Mouse (Mus musculus) brain, adult 10 weeks (tissue): ENCODE data around the gene Ces2b. TPM values are rescaled to one million over a fixed set of nuclear protein-coding genes. Genes with fewer than 3 reads are reported as not detected.

Experiments used
- polyA plus RNA-seq: library from polyadenylated mRNA; stranded (reverse); fragments of 350-450 nt; fragmentation: Illumina TruSeq; extraction: RNeasy Lipid Tissue Mini Kit (QIAGEN cat#74804); gene quantifications from one replicate; pipeline ENCODE4 v1.2.3, GENCODE M21; 2015; ENCODE audit warnings: low read depth, low replicate concordance

Ces2b gene
- not detected for polyA plus RNA-seq

DNA sequence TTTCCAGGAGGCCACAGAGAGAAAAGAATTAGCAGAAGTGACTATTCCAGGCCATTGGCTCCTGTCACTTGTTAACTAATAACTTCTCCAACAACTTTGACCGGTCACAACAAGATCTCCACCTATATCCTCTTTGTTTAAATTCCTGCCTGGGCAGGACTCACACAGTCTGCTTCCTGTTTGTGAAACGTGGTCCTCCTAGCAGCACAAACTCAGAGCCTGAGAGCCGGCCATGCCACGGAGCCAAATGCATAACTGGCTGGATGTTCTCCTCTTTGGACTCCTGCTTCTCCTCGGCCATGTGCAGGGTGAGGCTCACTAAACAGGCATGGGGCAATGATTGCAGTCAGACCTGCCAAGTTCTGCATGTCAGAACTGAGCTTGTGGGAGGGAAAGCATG, at the start of gene Ces2b:
Gene Ces2b (plus strand): TSS at position 133 of the 400 bp plus-strand sequence.

DNA sequence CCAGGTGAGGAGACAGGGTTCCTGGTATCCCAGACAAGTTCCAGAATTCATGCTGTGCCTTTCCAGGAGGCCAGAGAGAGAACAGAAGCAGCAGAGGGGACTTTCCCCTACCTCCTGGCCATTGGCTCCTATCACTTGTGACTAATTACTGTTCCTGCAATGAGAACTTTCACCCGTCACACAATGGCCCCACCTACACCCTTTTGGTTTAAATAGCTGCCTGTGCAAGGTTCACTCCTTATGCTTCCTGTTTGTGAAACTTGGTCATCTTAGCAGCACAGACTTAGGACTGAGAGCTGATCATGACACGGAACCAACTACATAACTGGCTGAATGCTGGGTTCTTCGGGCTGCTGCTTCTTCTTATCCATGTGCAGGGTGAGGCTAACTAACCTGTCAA, 15.5 kb downstream of the Ces2b start, which contains the start of gene Ces2c:
Gene Ces2c (plus strand): TSS at position 238 of the 400 bp plus-strand sequence.

Other genes starting within 250 kb of the Ces2b start
- 4.7 TPM for gene Pdp2, start 240.1 kb upstream of the Ces2b start, polyA plus RNA-seq
- not detected for gene Cdh16, start 207.2 kb upstream of the Ces2b start, polyA plus RNA-seq
- gene Rrad, start 200.2 kb upstream of the Ces2b start, polyA plus RNA-seq = 1.9 TPM
- gene Ciao2b, start 189.6 kb upstream of the Ces2b start, polyA plus RNA-seq = 51.3 TPM
- gene Ces2a, start 97.6 kb upstream of the Ces2b start, polyA plus RNA-seq = not detected
- gene Ces2c, start 15.5 kb downstream of the Ces2b start, polyA plus RNA-seq = not detected
- not detected for gene Ces2e, start 94.7 kb downstream of the Ces2b start, polyA plus RNA-seq
- not detected for gene Ces2f, start 115.8 kb downstream of the Ces2b start, polyA plus RNA-seq
- gene Ces2g, start 130.1 kb downstream of the Ces2b start, polyA plus RNA-seq = not detected
- gene Ces2h, start 169.3 kb downstream of the Ces2b start, polyA plus RNA-seq = not detected
- gene Ces3a, start 217.0 kb downstream of the Ces2b start, polyA plus RNA-seq = 0.52 TPM